20 mouse cellular contexts compared by ENCODE assay signal in genomic region chr13:41445067-41445808, GRCm38 (mm10).
"Had no signal": no experiment of that assay in that cellular context is flagged by ENCODE, and none has a peak within 500 bp of the region (broad histone marks: within the 10 kb centered on the region; RNA-seq: fewer than 3 reads in every experiment).

No protein-coding gene starts in this region.

- H3K4me2 ChIP-seq: limb, embryonic 13.5 days; liver, embryonic 12.5 days; liver, embryonic 15.5 days; lung, embryonic 15.5 days; midbrain, embryonic 11.5 days; neural tube, embryonic 13.5 days had no signal

- H3K4me3 ChIP-seq: layer of hippocampus, adult 2 months; limb, embryonic 10.5 days; limb, embryonic 13.5 days; liver, embryonic 12.5 days; liver, embryonic 15.5 days; lung, embryonic 15.5 days; neural tube, embryonic 13.5 days had no signal

- H3K9me3 ChIP-seq: limb, embryonic 10.5 days; limb, embryonic 13.5 days; liver, embryonic 12.5 days; liver, embryonic 15.5 days; lung, embryonic 15.5 days; neural tube, embryonic 13.5 days had no signal

- ATAC-seq: liver, embryonic 12.5 days had no signal

- DNase-seq: kidney, postnatal 25 days; layer of hippocampus, adult 9-11 months; liver; lung, adult 18-20 months; lung, postnatal 14 days; lung, postnatal 4 days; midbrain, embryonic 14.5 days; thymus, adult 2 months; thymus, postnatal 14 days; thymus, postnatal 4 days had no signal

- H3K4me1 ChIP-seq: liver, embryonic 12.5 days; liver, embryonic 15.5 days; lung, embryonic 15.5 days had no signal

- H3K27me3 ChIP-seq: limb, embryonic 13.5 days; liver, embryonic 12.5 days; liver, embryonic 15.5 days; lung, embryonic 15.5 days; neural tube, embryonic 13.5 days had no signal

- H3K36me3 ChIP-seq: limb, embryonic 10.5 days; limb, embryonic 13.5 days; liver, embryonic 12.5 days; liver, embryonic 15.5 days; lung, embryonic 15.5 days; neural tube, embryonic 13.5 days had no signal

- H3K9ac ChIP-seq: limb, embryonic 13.5 days; liver, embryonic 12.5 days; liver, embryonic 15.5 days; lung, embryonic 15.5 days; neural tube, embryonic 13.5 days had no signal

- H3K27ac ChIP-seq: kidney, postnatal 0 days; layer of hippocampus, adult 2 months; limb, embryonic 10.5 days; limb, embryonic 13.5 days; liver, embryonic 12.5 days; liver, embryonic 15.5 days; lung, embryonic 15.5 days; neural tube, embryonic 13.5 days; stomach, postnatal 0 days had no signal
